Mouse (Mus musculus) liver, adult 2 months (tissue): ENCODE results near the gene Uqcc2.

Experiments used
- CTCF ChIP-seq: fragments of 200-500 bp; IDR thresholded peaks from 2 replicates; pipeline ENCODE4 v1.5.1; 2011; ENCODE audit warnings: low read depth, low read length, control low read depth
- POLR2A ChIP-seq: fragments of 200-500 bp; IDR thresholded peaks from 2 replicates; pipeline ENCODE4 v1.6.1; 2011; ENCODE audit warnings: low read length, control low read depth; ENCODE audit not compliant: insufficient read depth; ENCODE audit errors: extremely low read depth

DNA sequence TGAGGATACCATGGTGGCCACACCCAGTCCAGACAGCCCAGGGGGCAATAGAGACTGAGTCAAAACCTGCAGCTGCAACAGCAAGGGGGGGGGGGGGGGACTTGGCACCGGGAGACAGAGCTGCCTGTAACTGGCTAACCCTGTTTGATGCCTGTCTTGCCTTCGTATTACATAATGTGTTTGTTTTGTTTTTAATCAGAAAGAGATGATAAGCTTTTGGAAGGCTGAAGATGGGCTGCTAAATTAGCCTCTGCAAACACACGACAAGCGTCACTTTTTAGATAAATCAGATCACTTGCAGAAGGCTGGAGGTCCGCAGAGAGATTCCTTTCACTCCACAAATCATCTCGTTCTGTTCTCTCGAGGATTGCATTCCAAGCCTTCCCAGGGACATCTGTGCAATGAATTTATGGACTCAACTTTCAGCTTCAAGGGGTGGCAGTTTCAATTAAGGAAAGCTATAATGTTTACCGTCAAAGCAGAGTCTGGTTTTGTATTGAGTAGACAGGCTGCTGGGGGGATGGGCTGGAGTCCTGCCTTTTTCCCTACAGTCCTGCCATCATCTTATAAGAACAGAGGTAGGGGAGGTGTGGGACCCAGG is 12.7 kb upstream of the Uqcc2 start:
- no peak for TF ChIP-seq CTCF
- no peak for TF ChIP-seq POLR2A
